In the genomic region with DNA sequence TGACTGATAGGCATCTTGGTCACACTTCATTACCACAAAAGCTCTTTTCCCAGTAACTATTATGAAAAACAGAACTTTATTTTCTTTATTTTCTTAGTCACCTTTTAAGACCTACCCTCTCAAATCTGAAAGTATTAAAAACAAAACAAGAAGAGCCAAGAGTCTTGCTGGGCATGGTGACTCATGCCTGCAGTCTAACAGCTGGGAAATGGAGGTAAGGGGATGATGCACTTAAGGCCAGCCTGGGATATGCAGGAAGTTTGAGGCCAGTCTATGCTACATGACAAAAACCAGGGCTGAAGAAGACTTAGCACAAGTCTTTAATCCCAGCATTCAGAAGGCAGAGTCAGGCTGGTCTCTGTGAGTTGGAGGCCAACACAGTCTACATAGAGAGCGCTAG, we compare ENCODE assay signal across 28 mouse cellular contexts. TPM values are rescaled to one million over a fixed set of nuclear protein-coding genes. Genes with fewer than 3 reads are reported as not detected.
"Had no signal": no experiment of that assay in that cellular context is flagged by ENCODE, and none has a peak within 500 bp of the region (broad histone marks: within the 10 kb centered on the region; RNA-seq: fewer than 3 reads in every experiment).

No protein-coding gene starts in this region.

- H3K9ac ChIP-seq: heart, embryonic 13.5 days; heart, embryonic 15.5 days; hindbrain, embryonic 13.5 days; hindbrain, embryonic 15.5 days; kidney, embryonic 15.5 days; limb, embryonic 13.5 days; limb, embryonic 15.5 days; liver, embryonic 12.5 days had no signal

- H3K27ac ChIP-seq: heart, adult 2 months; heart, embryonic 13.5 days; heart, embryonic 15.5 days; hindbrain, embryonic 13.5 days; hindbrain, embryonic 15.5 days; hindbrain, postnatal 0 days; kidney, embryonic 15.5 days; kidney, postnatal 0 days; limb, embryonic 13.5 days; limb, embryonic 15.5 days; liver, embryonic 12.5 days had no signal

- DNase-seq: gastrocnemius, postnatal 14 days; gastrocnemius, postnatal 36 days; heart, adult 11 months; heart, adult 2 months; heart, postnatal 14 days; heart, postnatal 36 days; kidney, adult 11 months; kidney, adult 2 months; kidney, adult 9 months; kidney, postnatal 14 days; kidney, postnatal 36 days; layer of hippocampus, adult 9-11 months; layer of hippocampus, postnatal 36 days; left cerebral cortex, postnatal 4 days had no signal

- H3K4me2 ChIP-seq: heart, embryonic 11.5 days; heart, embryonic 13.5 days; heart, embryonic 15.5 days; hindbrain, embryonic 13.5 days; hindbrain, embryonic 15.5 days; kidney, embryonic 15.5 days; limb, embryonic 13.5 days; limb, embryonic 15.5 days; liver, embryonic 12.5 days had no signal

- H3K27me3 ChIP-seq: heart, embryonic 13.5 days; heart, embryonic 15.5 days; hindbrain, embryonic 13.5 days; hindbrain, embryonic 15.5 days; kidney, embryonic 15.5 days; limb, embryonic 13.5 days; limb, embryonic 15.5 days; liver, embryonic 12.5 days had no signal

- H3K9me3 ChIP-seq: heart, embryonic 13.5 days; heart, embryonic 15.5 days; hindbrain, embryonic 13.5 days; hindbrain, embryonic 15.5 days; kidney, embryonic 15.5 days; limb, embryonic 13.5 days; limb, embryonic 15.5 days; liver, embryonic 12.5 days had no signal

- H3K4me1 ChIP-seq: limb, embryonic 13.5 days; liver, embryonic 12.5 days had no signal

- H3K4me3 ChIP-seq: heart, adult 2 months; heart, embryonic 13.5 days; heart, embryonic 15.5 days; hindbrain, embryonic 13.5 days; hindbrain, embryonic 15.5 days; kidney, embryonic 15.5 days; limb, embryonic 13.5 days; limb, embryonic 15.5 days; liver, embryonic 12.5 days had no signal

RNA-seq across cellular contexts. Expression of gene Pclaf, which starts 50.2 kb away (rescaled TPM):
- total RNA-seq: gastrocnemius, adult 18-20 months; gastrocnemius, adult 8-10 months; layer of hippocampus, adult 18-20 months had no signal
